Mouse (Mus musculus): ENCODE data around the gene Itfg1. TPM values are rescaled to one million over a fixed set of nuclear protein-coding genes. Genes with fewer than 3 reads are reported as not detected.

Gene Itfg1
- polyA plus RNA-seq, 1 experiment, result 73.1 TPM

DNA sequence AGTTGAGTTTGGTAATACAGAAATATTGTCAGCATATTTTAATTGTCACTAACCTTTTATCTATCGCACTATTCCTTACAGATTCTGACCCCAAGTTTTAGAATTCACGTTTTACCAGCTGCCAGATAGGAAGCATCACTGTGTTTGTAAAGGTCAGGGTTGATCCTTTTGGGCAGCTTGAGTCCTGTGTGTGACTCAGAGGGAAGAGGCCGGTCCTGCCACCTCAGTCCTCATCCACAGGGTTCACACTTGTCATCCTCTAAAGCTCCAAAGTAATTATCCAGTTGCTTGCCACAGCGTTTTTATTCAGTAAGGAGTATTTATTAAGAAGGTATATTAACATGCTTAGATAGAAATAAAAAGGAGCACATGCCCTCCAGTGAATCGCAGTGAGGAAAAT lies 123.5 kb downstream of the Itfg1 start:
- TF ChIP-seq CTCF (IDR thresholded peaks at IDR 0.05; ENCODE audit: borderline replicate concordance, extremely low read depth, insufficient read depth, insufficient read length) (no peak), POLR2A (IDR thresholded peaks at IDR 0.05; ENCODE audit: borderline replicate concordance, extremely low read depth, insufficient read depth, insufficient read length, poor library complexity, severe bottlenecking) (no peak)

DNA sequence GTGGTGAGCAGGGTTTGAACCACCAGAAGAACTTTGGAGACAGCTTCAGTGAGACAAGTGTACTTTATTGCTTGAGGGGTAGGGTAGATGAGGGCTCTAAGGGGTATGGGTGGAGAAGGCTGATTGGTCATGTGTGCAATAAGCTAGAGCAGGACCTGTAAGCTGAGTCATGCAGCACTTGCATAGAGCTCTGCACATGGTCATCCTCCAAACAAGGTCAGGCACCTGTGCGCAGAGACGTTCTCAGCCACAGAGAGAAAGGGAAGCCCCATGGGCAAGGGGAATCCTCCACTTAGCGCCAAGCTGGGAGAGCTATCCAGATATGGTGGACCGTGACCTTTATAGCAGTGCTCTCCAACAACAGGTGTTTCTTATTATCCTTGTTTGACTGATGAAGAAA lies 124.0 kb downstream of the Itfg1 start:
- no peak for DNase-seq (ENCODE audit: low read depth)
- TF ChIP-seq POLR2A (IDR thresholded peaks at IDR 0.05; ENCODE audit: borderline replicate concordance, extremely low read depth, insufficient read depth, insufficient read length, poor library complexity, severe bottlenecking), result no peak
- no peak for TF ChIP-seq CTCF (IDR thresholded peaks at IDR 0.05; ENCODE audit: borderline replicate concordance, extremely low read depth, insufficient read depth, insufficient read length)

More for the DNA sequence above, 123.5 kb downstream of the Itfg1 start:
- DNase-seq (ENCODE audit: low read depth), result no peak

GRCm38 (mm10) chr8:85706988-85707387 lies 133.7 kb downstream of the Itfg1 start:
- DNase-seq (ENCODE audit: low read depth), result no peak
- TF ChIP-seq POLR2A (IDR thresholded peaks at IDR 0.05; ENCODE audit: borderline replicate concordance, extremely low read depth, insufficient read depth, insufficient read length, poor library complexity, severe bottlenecking) (no peak), CTCF (IDR thresholded peaks at IDR 0.05; ENCODE audit: borderline replicate concordance, extremely low read depth, insufficient read depth, insufficient read length) (no peak)

- DNase-seq (ENCODE audit: low read depth), result peak; percentile 93
- TF ChIP-seq POLR2A (IDR thresholded peaks at IDR 0.05; ENCODE audit: borderline replicate concordance, extremely low read depth, insufficient read depth, insufficient read length, poor library complexity, severe bottlenecking) (peak; percentile 85), CTCF (IDR thresholded peaks at IDR 0.05; ENCODE audit: borderline replicate concordance, extremely low read depth, insufficient read depth, insufficient read length) (no peak)
Observed at GRCm38 (mm10) chr8:85700751-85701351, 139.9 kb downstream of the Itfg1 start, which contains the start of gene Neto2. TSS of gene Neto2 (minus strand) at chr8:85700924.

DNA sequence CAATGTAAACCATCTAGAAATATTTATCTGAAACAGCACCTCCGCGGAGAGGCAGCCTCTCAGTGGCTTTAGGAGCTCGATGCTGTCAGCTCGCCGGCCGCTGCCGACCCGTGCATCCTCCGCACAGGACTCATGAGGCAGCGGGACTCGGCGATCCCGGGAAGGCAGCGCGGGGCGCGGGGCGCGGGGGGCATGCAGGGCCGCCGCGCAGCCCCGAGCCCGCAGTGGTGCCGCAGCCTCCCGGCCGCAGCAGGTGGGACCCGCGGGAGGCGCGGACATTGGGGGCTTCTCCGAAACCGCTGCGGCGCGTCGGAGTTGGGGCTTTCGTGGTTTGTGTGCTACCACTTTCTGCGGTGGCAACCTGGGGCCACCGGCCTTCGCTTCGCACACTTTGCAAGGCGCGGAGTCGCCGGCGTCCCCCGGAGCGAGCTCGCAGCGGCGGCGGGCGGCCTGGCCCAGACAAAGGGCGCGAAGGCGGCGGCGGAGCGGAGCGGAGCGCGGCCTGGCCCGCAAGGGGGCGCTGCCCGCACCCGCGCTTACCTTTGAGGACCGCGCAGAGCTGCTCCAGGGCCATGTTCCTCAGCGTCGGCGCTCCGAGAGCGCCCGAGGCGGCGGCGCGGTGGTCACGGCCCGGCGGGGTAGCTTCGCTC lies 140.5 kb downstream of the Itfg1 start:
- TF ChIP-seq CTCF (IDR thresholded peaks at IDR 0.05; ENCODE audit: borderline replicate concordance, extremely low read depth, insufficient read depth, insufficient read length) (peak; percentile 77), POLR2A (IDR thresholded peaks at IDR 0.05; ENCODE audit: borderline replicate concordance, extremely low read depth, insufficient read depth, insufficient read length, poor library complexity, severe bottlenecking) (0 out of 2 replicates have a peak, but pooled peaks have one; percentile 43)
- DNase-seq (ENCODE audit: low read depth), result peak; percentile 93

GRCm38 (mm10) chr8:85699051-85699450 lies 141.7 kb downstream of the Itfg1 start:
- TF ChIP-seq CTCF (IDR thresholded peaks at IDR 0.05; ENCODE audit: borderline replicate concordance, extremely low read depth, insufficient read depth, insufficient read length) (peak; percentile 91), POLR2A (IDR thresholded peaks at IDR 0.05; ENCODE audit: borderline replicate concordance, extremely low read depth, insufficient read depth, insufficient read length, poor library complexity, severe bottlenecking) (no peak)
- peak; percentile 93 for DNase-seq (ENCODE audit: low read depth)

Other genes starting within 250 kb of the Itfg1 start
- gene Neto2, start 140.0 kb downstream of the Itfg1 start, polyA plus RNA-seq (2012; rRNA removed), result 46.1 and 51.6 TPM in 2 replicates
- 18.3 and 19.1 TPM in 2 replicates for gene Phkb, start within 50 bp of the Itfg1 start, polyA plus RNA-seq (2012; rRNA removed)

All from brain, embryonic 14.5 days (tissue).